Mouse (Mus musculus) kidney, adult 11 months (tissue): ENCODE data around the gene Cyb5b.

Experiments used
- DNase-seq: peaks from one replicate; pipeline ENCODE4 v3.0.0; 2022

Gene Cyb5b

DNA sequence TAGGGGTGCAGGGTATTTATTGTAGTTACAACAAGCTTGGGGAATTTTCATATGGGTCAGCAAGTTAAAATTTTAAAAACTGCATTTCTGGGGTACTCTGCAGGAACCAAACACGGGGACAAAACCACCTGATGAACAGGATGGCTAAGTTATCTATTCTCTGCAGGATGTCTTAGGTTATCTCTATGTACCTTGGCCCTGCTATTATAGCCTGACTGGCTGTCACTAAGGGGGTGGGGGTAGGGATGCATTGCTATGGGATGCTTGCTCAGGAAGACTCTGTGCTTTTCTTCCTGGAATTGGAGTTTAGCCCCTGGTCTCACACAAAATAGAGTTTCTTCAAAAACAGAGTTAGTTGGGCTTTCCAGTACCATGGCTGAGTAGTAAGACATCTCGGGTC lies 83.3 kb downstream of the Cyb5b start:
- no peak for DNase-seq
